Mouse (Mus musculus) T-helper 1 cell (primary cell): Measurements from ENCODE around the gene Arl4d.
"Not testable (repeated sequence)": the region's sequence is repeated elsewhere in the genome, so short reads cannot be mapped to it uniquely, and the experiment has no call there.

Experiments used
- in situ Hi-C: fragments of 300-600 bp; cut with MboI, MseI; formaldehyde crosslinking; loops from one replicate; pipeline ENCODE4 v1.15.1; 2025; ENCODE audit warnings: high pct_unique_total_duplicates

Gene Arl4d

DNA sequence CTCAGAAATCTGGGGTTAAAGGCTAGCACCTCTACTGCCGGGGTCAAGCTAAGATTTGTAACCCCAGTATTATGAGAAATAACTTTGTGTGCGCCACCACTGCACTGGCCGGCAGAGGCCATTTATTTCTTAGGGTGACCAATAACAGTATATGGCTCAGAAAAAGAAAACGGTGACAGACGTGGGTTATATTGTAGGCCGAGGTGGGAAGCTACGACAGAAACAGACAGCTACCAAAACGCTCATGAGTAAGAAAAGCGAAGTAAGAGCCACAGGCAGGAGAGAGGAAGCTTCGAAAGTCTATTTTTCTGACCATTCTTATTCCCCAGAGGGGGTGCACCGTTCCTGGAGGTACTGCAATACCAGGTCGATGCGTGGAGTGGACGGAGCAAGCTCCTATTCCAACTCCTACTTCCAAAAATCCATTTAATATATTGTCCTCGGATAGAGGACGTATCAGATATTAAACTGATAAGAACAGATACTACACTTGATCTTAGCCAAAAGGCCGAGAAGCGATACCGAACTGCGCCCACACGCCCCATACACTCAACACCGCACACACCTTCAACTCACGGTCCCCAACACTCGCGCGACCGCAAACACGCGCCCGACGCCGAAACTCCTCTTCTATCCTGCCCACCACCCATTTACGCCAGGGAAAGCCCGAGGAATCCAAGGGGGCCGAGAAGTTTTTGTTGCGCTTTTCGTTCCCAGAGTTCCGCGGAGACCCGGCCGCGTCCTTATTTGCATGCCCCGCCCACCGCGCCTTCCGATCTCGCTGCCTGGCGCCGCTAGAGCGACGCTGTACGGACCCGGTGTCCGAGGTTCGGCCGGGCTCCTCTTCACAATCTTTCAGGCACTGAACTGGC, 19.7 kb upstream of the Arl4d start:
- in situ Hi-C loops = not testable (repeated sequence)

GRCm38 (mm10) chr11:101646283-101646794, 19.0 kb upstream of the Arl4d start:
- in situ Hi-C loops = not testable (repeated sequence)

DNA sequence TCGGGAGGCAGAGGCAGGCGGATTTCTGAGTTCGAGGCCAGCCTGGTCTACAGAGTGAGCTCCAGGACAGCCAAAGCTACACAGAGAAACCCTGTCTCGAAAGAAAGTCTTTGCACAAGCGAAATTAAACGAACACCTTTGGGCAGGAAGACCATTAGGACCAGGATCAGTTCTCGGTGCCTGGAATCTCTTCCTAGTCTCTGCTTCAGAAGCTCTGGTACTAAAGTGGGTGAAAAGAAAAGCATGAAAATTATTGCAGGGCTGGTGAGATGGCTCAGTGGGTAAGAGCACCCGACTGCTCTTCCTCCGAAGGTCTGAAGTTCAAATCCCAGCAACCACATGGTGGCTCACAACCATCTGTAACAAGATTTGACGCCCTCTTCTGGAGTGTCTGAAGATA, 18.2 kb upstream of the Arl4d start:
- in situ Hi-C loops = not testable (repeated sequence)

GRCm38 (mm10) chr11:101656356-101656755, 9.0 kb upstream of the Arl4d start:
- in situ Hi-C loops = no loop called here

- in situ Hi-C loops = no loop called here
These were observed 7.8 kb upstream of the Arl4d start for GRCm38 (mm10) chr11:101657528-101657885.

GRCm38 (mm10) chr11:101657886-101658750, 7.2 kb upstream of the Arl4d start:
- in situ Hi-C loops = not testable (repeated sequence)

DNA sequence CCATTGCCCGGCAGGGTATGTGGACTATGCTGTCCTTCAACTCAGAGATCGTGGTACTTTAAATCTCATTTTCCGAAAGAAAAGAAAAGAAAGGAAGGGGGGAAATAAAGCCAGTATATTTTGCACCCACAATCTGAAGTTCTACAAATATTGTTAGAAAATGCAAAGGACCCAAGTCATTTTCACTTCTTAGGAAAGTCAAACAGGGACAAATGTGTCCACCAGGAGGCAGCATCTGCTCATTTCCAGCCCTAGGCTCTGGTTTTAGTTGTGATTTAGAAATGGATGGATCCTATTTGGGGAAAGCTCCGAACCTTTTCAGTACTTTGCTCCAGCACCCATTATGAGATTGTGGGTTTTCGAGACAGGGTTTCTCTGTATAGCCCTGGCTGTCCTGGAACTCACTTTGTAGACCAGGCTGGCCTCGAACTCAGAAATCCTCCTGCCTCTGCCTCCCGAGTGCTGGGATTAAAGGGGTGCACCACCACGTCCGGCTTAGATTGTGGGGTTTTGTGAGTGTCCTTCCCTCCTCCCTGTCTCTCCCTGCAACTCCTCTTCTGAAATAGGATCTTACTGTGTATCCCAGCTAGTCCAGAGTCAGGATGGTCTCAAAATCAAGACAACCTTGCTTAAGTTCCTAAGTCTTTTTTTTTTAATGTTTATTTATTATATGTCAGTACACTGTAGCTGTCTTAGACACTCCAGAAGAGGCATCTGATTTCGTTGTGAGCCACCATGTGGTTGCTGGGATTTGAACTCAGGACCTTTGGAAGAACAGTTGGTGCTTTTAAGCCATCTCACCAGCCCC, 6.4 kb upstream of the Arl4d start:
- in situ Hi-C loops = no loop called here

DNA sequence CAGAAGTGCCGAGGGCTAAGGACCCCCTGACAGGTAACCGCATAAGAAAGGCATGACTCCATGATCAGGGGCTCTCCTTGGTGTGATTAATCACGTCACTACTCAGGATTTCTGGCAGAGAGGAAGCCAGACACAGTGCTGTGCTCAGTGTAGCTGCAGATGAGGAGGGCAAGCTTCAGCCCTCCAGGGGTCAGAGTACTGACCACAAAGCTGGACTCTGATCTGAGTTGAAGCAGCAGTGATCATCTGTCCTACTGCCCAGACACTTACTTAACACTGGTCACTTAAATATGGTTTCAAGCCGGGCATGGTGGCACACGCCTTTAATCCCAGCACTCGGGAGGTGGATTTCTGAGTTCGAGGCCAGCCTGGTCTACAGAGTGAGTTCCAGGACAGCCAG, 4.2 kb upstream of the Arl4d start:
- in situ Hi-C loops = loop anchor here (5.0 to 10.0 kb wide), 2 partner anchors 71 to 1474 kb away; partner anchors contain the start of genes Dhx8 and Hexim2

DNA sequence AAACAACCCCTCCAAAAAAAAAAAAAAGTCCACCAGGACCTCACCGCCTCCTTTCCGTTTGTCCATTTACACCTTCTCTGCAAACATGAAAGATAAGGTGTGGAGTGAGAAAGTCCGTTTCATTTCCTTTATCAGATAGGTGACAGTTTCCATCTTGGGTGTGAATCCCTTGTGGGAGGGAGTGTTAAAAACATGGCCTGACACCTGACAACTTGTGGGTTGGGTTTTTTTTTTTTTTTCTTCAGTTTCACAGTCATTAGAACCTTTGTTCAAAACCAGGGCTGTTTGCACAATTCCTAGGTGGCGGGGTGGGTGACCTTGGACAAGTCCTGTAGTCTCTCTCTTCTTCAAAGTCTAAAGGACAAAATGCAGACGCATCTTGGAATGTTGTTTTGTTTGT, 3.6 kb upstream of the Arl4d start:
- in situ Hi-C loops = loop anchor here (5.0 to 10.0 kb wide), 2 partner anchors 71 to 1473 kb away; partner anchors contain the start of genes Dhx8 and Hexim2

- in situ Hi-C loops = loop anchor here (5.0 to 10.0 kb wide), 2 partner anchors 69 to 1471 kb away; partner anchors contain the start of genes Dhx8 and Hexim2
These were observed 1.9 kb upstream of the Arl4d start for GRCm38 (mm10) chr11:101663229-101664027.

DNA sequence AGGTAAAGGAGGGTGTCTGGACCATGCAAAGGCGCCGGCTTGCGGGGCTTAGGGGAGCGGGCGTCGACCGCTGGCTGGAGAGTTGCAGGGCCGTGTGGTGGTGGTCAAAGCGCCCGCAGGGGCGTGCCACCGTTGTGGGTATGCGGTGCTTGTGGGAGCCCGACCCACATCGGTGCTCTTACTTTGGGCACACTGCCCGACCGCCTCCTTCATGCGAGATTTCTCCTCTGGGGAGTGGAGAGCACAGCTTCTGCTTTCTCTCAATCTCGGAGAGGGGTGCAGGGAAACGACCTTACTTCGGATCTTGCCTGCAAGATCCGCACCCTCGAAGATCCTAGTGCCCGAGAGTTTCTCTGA, 273 bp downstream of the Arl4d start:
- in situ Hi-C loops = loop anchor here (10.0 kb wide), 1 partner anchor 1469 kb away; the partner anchor contains the start of gene Hexim2

DNA sequence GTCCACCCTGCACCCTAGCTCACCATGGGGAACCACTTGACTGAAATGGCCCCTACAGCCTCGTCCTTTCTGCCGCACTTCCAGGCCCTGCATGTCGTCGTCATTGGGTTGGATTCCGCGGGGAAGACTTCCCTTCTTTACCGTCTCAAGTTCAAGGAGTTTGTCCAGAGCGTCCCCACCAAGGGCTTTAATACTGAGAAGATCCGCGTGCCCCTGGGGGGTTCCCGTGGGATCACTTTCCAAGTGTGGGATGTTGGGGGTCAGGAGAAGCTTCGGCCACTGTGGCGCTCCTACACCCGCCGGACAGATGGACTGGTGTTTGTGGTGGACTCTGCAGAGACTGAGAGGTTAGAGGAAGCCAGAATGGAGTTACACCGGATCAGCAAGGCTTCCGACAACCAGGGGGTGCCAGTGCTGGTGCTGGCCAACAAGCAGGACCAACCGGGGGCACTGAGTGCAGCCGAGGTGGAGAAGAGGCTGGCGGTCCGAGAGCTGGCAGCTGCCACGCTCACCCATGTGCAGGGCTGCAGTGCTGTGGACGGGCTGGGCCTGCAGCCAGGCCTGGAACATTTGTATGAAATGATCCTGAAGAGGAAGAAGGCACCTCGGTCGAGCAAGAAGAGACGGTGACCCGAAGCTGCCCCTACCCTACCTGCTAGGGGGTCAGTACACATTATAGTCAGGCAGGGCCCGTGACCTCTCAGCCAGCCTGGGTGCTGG, 1.4 kb downstream of the Arl4d start:
- in situ Hi-C loops = loop anchor here (10.0 kb wide), 1 partner anchor 1468 kb away; the partner anchor contains the start of gene Hexim2

DNA sequence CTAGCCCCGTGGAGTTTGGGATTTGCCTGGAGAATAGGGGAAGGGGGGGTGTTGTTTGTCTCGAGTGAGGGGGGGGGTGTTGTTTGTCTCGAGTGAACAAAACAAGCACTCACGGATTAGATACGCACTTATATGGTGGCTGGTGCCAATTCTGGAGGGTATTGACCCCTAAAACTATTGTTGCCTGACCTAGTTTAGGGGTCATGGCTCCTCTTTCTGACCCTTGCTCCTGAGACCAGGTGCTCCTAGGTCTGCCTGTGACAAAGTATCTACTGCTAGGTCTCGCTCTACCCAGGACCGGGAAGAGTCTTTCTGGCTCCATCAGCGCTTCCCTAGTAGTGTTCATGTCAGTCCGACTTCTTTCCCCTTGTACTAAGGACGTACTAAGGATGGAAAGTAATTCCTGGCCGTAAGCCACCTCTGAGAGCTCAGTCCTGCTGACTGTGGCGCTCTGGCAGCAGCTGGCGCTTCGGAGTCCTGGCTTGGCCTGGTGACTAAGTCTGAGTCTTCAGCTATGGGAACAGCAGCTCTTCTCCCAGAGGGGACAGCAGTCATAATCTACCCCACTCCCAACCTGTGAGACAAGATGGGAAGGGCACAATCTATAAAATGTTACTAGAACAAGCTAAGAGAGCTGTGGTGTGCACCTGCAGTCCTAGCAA, 2.7 kb downstream of the Arl4d start:
- in situ Hi-C loops = loop anchor here (10.0 kb wide), 1 partner anchor 1467 kb away; the partner anchor contains the start of gene Hexim2

DNA sequence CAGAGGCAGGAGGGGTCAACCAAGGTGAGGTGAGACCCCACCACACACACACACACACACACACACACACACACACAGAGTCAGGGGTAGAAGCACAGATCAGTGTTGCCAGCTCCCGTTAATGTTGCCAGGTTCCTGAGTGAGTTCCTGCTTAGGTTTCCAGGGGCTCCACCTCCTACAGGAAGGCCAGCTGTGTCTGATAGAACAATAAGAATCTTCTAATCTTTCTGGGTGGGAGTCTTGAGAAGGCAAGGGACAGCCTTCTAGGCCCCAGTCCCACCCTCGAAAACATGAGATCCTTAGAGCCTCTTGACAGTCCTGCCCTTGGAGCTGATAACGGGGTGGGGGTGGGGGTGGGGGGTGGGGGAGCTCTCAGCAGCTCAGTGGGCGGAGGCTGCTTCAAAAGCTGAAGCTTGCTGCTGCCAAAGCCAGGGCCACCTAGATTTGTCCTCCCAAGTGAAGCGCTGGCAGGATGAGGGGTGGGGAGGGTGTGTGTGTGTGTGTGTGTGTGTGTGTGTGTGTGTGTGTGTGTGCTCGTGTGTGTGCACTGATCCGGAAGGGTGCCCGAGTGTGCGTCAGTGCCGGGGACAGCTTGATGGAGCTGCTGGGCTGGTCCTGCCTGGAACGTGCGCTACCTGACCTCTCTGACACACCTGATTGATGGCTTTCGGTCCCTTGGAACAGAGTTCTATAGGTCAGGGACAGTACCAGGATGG, 3.4 kb downstream of the Arl4d start:
- in situ Hi-C loops = loop anchor here (10.0 kb wide), 1 partner anchor 1466 kb away; the partner anchor contains the start of gene Hexim2

DNA sequence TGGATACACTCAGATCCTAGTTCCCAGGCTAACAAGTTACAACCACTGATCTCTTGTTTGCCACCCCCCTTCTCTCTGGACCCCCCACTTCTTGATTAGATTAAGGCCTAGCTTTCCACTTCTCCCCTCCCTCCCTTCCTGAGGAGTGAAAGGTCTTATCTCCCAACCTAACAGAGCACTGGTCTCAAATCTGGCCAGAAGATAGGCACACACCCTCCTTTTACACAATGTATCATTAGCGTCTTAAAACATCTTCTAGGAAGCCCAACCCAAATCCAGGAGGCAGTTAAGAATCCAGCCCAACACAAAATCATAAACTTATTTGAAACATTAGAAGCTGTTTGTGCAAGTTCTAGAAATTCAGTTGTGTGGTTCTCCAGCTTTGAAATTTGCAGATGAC, 5.0 kb downstream of the Arl4d start:
- in situ Hi-C loops = no loop called here

- in situ Hi-C loops = no loop called here
These were observed 5.9 kb downstream of the Arl4d start for GRCm38 (mm10) chr11:101671255-101671654.

DNA sequence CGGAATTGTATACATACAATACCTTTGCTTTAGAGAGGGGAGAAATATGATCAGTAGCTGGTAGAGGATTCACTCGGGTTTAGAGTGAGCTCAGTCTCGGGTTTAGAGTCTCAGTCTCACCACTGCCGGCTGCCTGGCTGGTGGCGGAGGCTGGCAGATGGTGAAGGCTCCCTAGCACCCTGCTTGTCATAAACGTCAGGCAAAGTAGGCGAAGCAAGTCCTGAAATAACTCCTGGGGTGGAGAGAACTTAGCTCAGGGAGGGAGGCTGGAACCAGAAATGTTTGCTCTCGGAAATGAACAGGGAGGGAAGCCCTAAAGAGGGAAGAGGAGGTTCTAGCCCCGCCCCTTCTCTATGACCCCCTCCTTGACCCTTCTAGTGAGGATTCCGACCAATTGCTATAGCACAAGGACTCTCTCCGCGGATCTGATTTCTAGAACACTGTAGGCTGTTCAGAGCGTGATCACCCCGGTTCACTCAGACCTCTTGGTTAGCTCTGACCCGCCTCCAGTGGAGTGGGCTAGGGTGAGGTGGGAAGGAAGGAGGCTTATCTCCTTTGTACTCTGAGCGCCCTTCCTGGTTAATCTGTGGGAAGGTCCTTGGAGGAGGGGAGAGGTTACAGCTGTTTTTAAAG, 7.8 kb downstream of the Arl4d start:
- in situ Hi-C loops = no loop called here

DNA sequence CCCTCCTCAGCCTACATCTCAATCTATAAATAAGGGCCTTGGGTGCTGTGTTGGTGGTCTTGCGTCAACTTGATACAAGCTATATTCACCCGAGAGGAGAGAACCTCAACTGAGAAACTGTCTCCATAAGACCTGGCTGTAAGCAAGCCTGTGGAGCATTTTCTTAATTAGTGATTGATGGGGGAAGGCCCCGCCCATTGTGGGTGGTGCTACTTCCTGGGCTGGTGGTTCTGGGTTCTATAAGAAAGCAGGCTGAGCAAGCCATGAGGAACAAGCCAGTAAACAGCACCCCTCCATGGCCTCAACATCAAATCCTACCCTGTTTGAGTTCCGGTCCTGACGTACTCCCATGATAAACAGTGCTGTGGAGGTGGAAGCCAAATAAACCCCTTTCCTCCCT, 8.8 kb downstream of the Arl4d start:
- in situ Hi-C loops = no loop called here
